Mouse (Mus musculus) left cerebral cortex, postnatal 25 days (tissue): Measurements from ENCODE around the gene Natd1. TPM values are rescaled to one million over a fixed set of nuclear protein-coding genes. Genes with fewer than 3 reads are reported as not detected.
A peak's percentile ranks its signal among the peaks of the same experiment; 100 is the strongest.

Experiments
- DNase-seq, 2 experiments: peaks; one replicate each; pipeline ENCODE4 v3.0.0; 2022; ENCODE audit warnings: low spot score in 2 of 2, mixed read lengths in 1 of 2
- intact Hi-C: fragments of 180-260 bp; cut with DNase I; formaldehyde crosslinking; loops from one replicate; pipeline ENCODE4 v1.15.1; 2025
- total RNA-seq, 2 experiments: library from RNA; stranded (reverse); gene quantifications; 2 replicates each; pipeline ENCODE4 v1.2.3; 2021

Natd1 gene
- total RNA-seq, 2 experiments from 2014 or later, result 10.3 to 11.1 TPM

DNA sequence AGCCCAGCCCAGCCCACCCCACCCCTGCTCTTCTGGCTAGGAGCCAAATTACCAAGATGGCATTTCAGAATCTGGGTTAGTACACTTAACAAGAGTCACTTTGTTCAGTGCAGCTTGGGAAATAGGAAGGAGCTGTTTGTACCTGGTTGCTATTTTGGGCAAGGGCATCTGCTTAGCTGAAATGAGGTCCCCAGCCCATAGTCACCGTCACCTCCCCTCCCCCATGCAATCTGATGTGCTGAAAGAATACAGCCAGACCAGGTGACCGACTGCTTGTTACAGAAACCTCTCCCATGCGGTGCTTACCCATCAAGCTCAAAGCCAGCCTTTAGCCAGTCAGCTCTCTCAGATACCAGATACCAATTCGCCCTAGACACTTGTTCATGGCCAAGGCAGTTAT is 51.4 kb downstream of the Natd1 start:
- no peak for DNase-seq
- intact Hi-C loops, result no loop called here

GRCm38 (mm10) chr11:60861993-60862392 is 52.6 kb downstream of the Natd1 start:
- DNase-seq, result no peak
- intact Hi-C loops, result no loop called here

DNA sequence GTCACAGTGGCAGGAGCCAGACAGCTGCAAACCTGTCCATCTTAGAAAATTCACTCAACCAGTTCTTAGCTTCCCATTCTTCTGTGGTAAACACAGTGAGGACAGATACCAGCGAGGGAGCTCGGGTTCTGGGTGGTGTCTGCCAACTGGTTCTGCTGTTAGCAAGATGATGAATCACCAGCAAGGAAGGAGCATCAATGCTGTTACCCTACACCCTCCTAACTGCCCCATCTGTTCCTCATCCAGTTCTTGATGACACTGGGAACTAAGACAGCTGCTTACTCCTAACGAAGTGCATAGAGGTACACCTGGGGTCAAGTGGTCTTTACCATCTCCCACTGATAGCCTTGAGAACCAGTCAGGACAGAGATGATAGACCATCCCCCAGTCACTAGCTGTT is 58.0 kb downstream of the Natd1 start:
- intact Hi-C loops, result no loop called here
- peak in 1 of 2 experiments; percentile 44 for DNase-seq

Other genes starting within 250 kb of the Natd1 start
- gene Llgl1, start 215.0 kb downstream of the Natd1 start, total RNA-seq, result 10 to 100 TPM; 37.1 to 40.6 TPM
- gene Flii, start 187.5 kb downstream of the Natd1 start, total RNA-seq, result 10 to 100 TPM; 49.2 to 53.8 TPM
- gene Mief2, start 186.4 kb downstream of the Natd1 start, total RNA-seq, result 10 to 100 TPM; 22.5 to 23.0 TPM
- 1 to 10 TPM; 4.2 to 5.1 TPM for gene Top3a, start 137.4 kb downstream of the Natd1 start, total RNA-seq
- gene Smcr8, start 137.2 kb downstream of the Natd1 start, total RNA-seq, result 10 to 100 TPM; 30.1 to 32.5 TPM
- gene Shmt1, start 103.0 kb downstream of the Natd1 start, total RNA-seq, result 1 to 10 TPM; 1.9 to 2.7 TPM
- 10 to 100 TPM; 29.8 to 30.1 TPM for gene Dhrs7b, start 84.1 kb downstream of the Natd1 start, total RNA-seq
- gene Tmem11, start 35.5 kb downstream of the Natd1 start, total RNA-seq, result 10 to 100 TPM; 28.5 to 28.7 TPM
- gene Map2k3, start 17.3 kb upstream of the Natd1 start, total RNA-seq, result 10 to 100 TPM; 14.0 to 14.1 TPM
- 10 to 100 TPM; 17.4 to 19.6 TPM for gene Kcnj12, start 107.8 kb upstream of the Natd1 start, total RNA-seq
- gene Tnfrsf13b, start 212.0 kb upstream of the Natd1 start, total RNA-seq, result 1 to 10 TPM; 1.4 to 1.8 TPM